Mouse (Mus musculus): ENCODE data around the gene Hps4.

Hps4 gene

GRCm38 (mm10) chr5:112324637-112325545 is 18.0 kb upstream of the Hps4 start:
- peak; percentile 33 for DNase-seq (ENCODE audit: low spot score)

GRCm38 (mm10) chr5:112325546-112326445 is 17.1 kb upstream of the Hps4 start, which contains the start of gene Tfip11:
Gene Tfip11, plus strand, starts transcription at chr5:112326358.
- DNase-seq (ENCODE audit: low spot score): peak; percentile 96

GRCm38 (mm10) chr5:112326446-112327009 is 16.4 kb upstream of the Hps4 start:
- DNase-seq (ENCODE audit: low spot score): no peak

GRCm38 (mm10) chr5:112327854-112328253 is 15.0 kb upstream of the Hps4 start:
- DNase-seq (ENCODE audit: low spot score): no peak

- no peak for DNase-seq (ENCODE audit: low spot score)
These were observed 12.9 kb upstream of the Hps4 start for GRCm38 (mm10) chr5:112329805-112330564.

GRCm38 (mm10) chr5:112335473-112335872 is 7.4 kb upstream of the Hps4 start:
- peak; percentile 35 for DNase-seq (ENCODE audit: low spot score)

- no peak for DNase-seq (ENCODE audit: low spot score)
These were observed 5.9 kb upstream of the Hps4 start for GRCm38 (mm10) chr5:112337004-112337403.

GRCm38 (mm10) chr5:112339215-112339614 is 3.7 kb upstream of the Hps4 start:
- no peak for DNase-seq (ENCODE audit: low spot score)

- DNase-seq (ENCODE audit: low spot score): no peak
These were observed 317 bp downstream of the Hps4 start for GRCm38 (mm10) chr5:112343205-112343595.

GRCm38 (mm10) chr5:112344092-112344960 is 1.4 kb downstream of the Hps4 start:
- DNase-seq (ENCODE audit: low spot score): no peak

- DNase-seq (ENCODE audit: low spot score): no peak
These were observed 3.5 kb downstream of the Hps4 start for GRCm38 (mm10) chr5:112346211-112346965.

GRCm38 (mm10) chr5:112349169-112349568 is 6.3 kb downstream of the Hps4 start:
- DNase-seq (ENCODE audit: low spot score): no peak

GRCm38 (mm10) chr5:112355493-112355892 is 12.6 kb downstream of the Hps4 start:
- no peak for DNase-seq (ENCODE audit: low spot score)

- DNase-seq (ENCODE audit: low spot score): no peak
These were observed 13.0 kb downstream of the Hps4 start, which contains the start of gene Gm6583 for GRCm38 (mm10) chr5:112355910-112356309. Gene Gm6583, minus strand, starts transcription at chr5:112356033.

- DNase-seq (ENCODE audit: low spot score): no peak
These were observed 13.4 kb downstream of the Hps4 start for GRCm38 (mm10) chr5:112356322-112356721.

GRCm38 (mm10) chr5:112359520-112359919 is 16.6 kb downstream of the Hps4 start:
- DNase-seq (ENCODE audit: low spot score): no peak

GRCm38 (mm10) chr5:112360077-112360476 is 17.2 kb downstream of the Hps4 start:
- DNase-seq (ENCODE audit: low spot score): no peak

GRCm38 (mm10) chr5:112364184-112364797 is 21.4 kb downstream of the Hps4 start:
- no peak for DNase-seq (ENCODE audit: low spot score)

GRCm38 (mm10) chr5:112366879-112367278 is 24.0 kb downstream of the Hps4 start:
- DNase-seq (ENCODE audit: low spot score): no peak
